Mouse (Mus musculus): ENCODE measurements at regions not wholly inside any gene's neighbourhood (a gene's known extent, or its start where the extent isn't known, plus 50 kb on each side); places are given as distances from the start of the nearest gene placed in this dataset.
"Not testable (repeated sequence)": the region's sequence is repeated elsewhere in the genome, so short reads cannot be mapped to it uniquely, and the experiment has no call there.

- TF ChIP-seq CTCF (IDR thresholded peaks at IDR 0.05; ENCODE audit: extremely low read depth, insufficient read depth, insufficient read length, insufficient replicate concordance) (no peak), POLR2A (IDR thresholded peaks at IDR 0.05; ENCODE audit: low read depth, low read length) (no peak)
- no peak overlapping the region for H3K27ac ChIP-seq (ENCODE audit: insufficient read depth, low read length)
- no peaks in the 10 kb centered on the region for H3K36me3 ChIP-seq (ENCODE audit: control insufficient read depth, insufficient read depth, low read length)
- DNase-seq (ENCODE audit: low read depth in 1 of 2, low spot score in 2 of 2) = no peak
- 89% methylated on average over 13 of the region's 13 CpGs for WGBS
- H3K4me1 ChIP-seq (ENCODE audit: control insufficient read depth, insufficient read depth, insufficient read length) = no peaks in the 10 kb centered on the region
- H3K4me3 ChIP-seq (ENCODE audit: extremely low read depth, insufficient read depth, insufficient read length) = no peak overlapping the region
- H3K27me3 ChIP-seq (ENCODE audit: control insufficient read depth, insufficient read depth, low read length) = no peaks in the 10 kb centered on the region
Measured at GRCm38 (mm10) chr14:58286007-58286525, 215.7 kb downstream of the Fgf9 start.

- H3K27me3 ChIP-seq (ENCODE audit: control insufficient read depth, insufficient read depth, low read length) = no peaks in the 10 kb centered on the region
- no peak overlapping the region for H3K27ac ChIP-seq (ENCODE audit: insufficient read depth, low read length)
- H3K4me3 ChIP-seq (ENCODE audit: extremely low read depth, insufficient read depth, insufficient read length) = no peak overlapping the region
- H3K4me1 ChIP-seq (ENCODE audit: control insufficient read depth, insufficient read depth, insufficient read length) = no peaks in the 10 kb centered on the region
- no peaks in the 10 kb centered on the region for H3K36me3 ChIP-seq (ENCODE audit: control insufficient read depth, insufficient read depth, low read length)
- TF ChIP-seq CTCF (IDR thresholded peaks at IDR 0.05; ENCODE audit: extremely low read depth, insufficient read depth, insufficient read length, insufficient replicate concordance) (no peak), POLR2A (IDR thresholded peaks at IDR 0.05; ENCODE audit: low read depth, low read length) (no peak)
- WGBS = 83% methylated on average over 15 of the region's 15 CpGs
- DNase-seq (ENCODE audit: low read depth in 1 of 2, low spot score in 2 of 2) = no peak
Measured at GRCm38 (mm10) chr14:58282708-58283290, 212.5 kb downstream of the Fgf9 start.

- Histone ChIP-seq H3K4me1 (ENCODE audit: control insufficient read depth, insufficient read depth, insufficient read length) (no peaks in the 10 kb centered on the region), H3K4me3 (ENCODE audit: extremely low read depth, insufficient read depth, insufficient read length) (no peak overlapping the region), H3K36me3 (ENCODE audit: control insufficient read depth, insufficient read depth, low read length) (no peaks in the 10 kb centered on the region), H3K27ac (ENCODE audit: insufficient read depth, low read length) (no peak overlapping the region), H3K27me3 (ENCODE audit: control insufficient read depth, insufficient read depth, low read length) (no peaks in the 10 kb centered on the region)
- no peak for DNase-seq (ENCODE audit: low read depth in 1 of 2, low spot score in 2 of 2)
- 83% methylated on average over 3 of the region's 3 CpGs for WGBS
- TF ChIP-seq CTCF (IDR thresholded peaks at IDR 0.05; ENCODE audit: extremely low read depth, insufficient read depth, insufficient read length, insufficient replicate concordance) = no peak
- no peak for TF ChIP-seq POLR2A (IDR thresholded peaks at IDR 0.05; ENCODE audit: low read depth, low read length)
Measured at GRCm38 (mm10) chr14:58282264-58282663, 211.9 kb downstream of the Fgf9 start.

- DNase-seq (ENCODE audit: low read depth in 1 of 2, low spot score in 2 of 2); H3K27me3 ChIP-seq (ENCODE audit: control insufficient read depth, insufficient read depth, low read length): not testable (repeated sequence)
- 76% methylated on average over 2 of the region's 2 CpGs for WGBS
Measured at GRCm38 (mm10) chr14:58274440-58274839, 204.1 kb downstream of the Fgf9 start.

GRCm38 (mm10) chr14:58273693-58274419, 203.5 kb downstream of the Fgf9 start:
- Histone ChIP-seq H3K4me3 (ENCODE audit: extremely low read depth, insufficient read depth, insufficient read length) (no peak overlapping the region), H3K4me1 (ENCODE audit: control insufficient read depth, insufficient read depth, insufficient read length) (no peaks in the 10 kb centered on the region), H3K27ac (ENCODE audit: insufficient read depth, low read length) (no peak overlapping the region), H3K27me3 (ENCODE audit: control insufficient read depth, insufficient read depth, low read length) (no peaks in the 10 kb centered on the region), H3K36me3 (ENCODE audit: control insufficient read depth, insufficient read depth, low read length) (no peaks in the 10 kb centered on the region)
- WGBS = 87% methylated on average over 10 of the region's 10 CpGs
- TF ChIP-seq POLR2A (IDR thresholded peaks at IDR 0.05; ENCODE audit: low read depth, low read length) (no peak), CTCF (IDR thresholded peaks at IDR 0.05; ENCODE audit: extremely low read depth, insufficient read depth, insufficient read length, insufficient replicate concordance) (no peak)
- DNase-seq (ENCODE audit: low read depth in 1 of 2, low spot score in 2 of 2) = no peak

More at GRCm38 (mm10) chr14:58274440-58274839, 204.1 kb downstream of the Fgf9 start:
- not testable (repeated sequence) for H3K4me3 ChIP-seq (ENCODE audit: extremely low read depth, insufficient read depth, insufficient read length); H3K36me3 ChIP-seq (ENCODE audit: control insufficient read depth, insufficient read depth, low read length); H3K4me1 ChIP-seq (ENCODE audit: control insufficient read depth, insufficient read depth, insufficient read length); H3K27ac ChIP-seq (ENCODE audit: insufficient read depth, low read length)

GRCm38 (mm10) chr14:58265373-58265772, 195.0 kb downstream of the Fgf9 start:
- Histone ChIP-seq H3K36me3 (ENCODE audit: control insufficient read depth, insufficient read depth, low read length) (no peaks in the 10 kb centered on the region), H3K4me3 (ENCODE audit: extremely low read depth, insufficient read depth, insufficient read length) (no peak overlapping the region), H3K27ac (ENCODE audit: insufficient read depth, low read length) (no peak overlapping the region), H3K27me3 (ENCODE audit: control insufficient read depth, insufficient read depth, low read length) (no peaks in the 10 kb centered on the region), H3K4me1 (ENCODE audit: control insufficient read depth, insufficient read depth, insufficient read length) (no peaks in the 10 kb centered on the region)
- TF ChIP-seq POLR2A (IDR thresholded peaks at IDR 0.05; ENCODE audit: low read depth, low read length) (no peak), CTCF (IDR thresholded peaks at IDR 0.05; ENCODE audit: extremely low read depth, insufficient read depth, insufficient read length, insufficient replicate concordance) (no peak)
- DNase-seq (ENCODE audit: low read depth in 1 of 2, low spot score in 2 of 2) = no peak
- 54% methylated on average over 7 of the region's 7 CpGs for WGBS

GRCm38 (mm10) chr14:58264401-58264800, 194.1 kb downstream of the Fgf9 start:
- H3K27ac ChIP-seq (ENCODE audit: insufficient read depth, low read length) = no peak overlapping the region
- 86% methylated on average over 7 of the region's 7 CpGs for WGBS
- TF ChIP-seq CTCF (IDR thresholded peaks at IDR 0.05; ENCODE audit: extremely low read depth, insufficient read depth, insufficient read length, insufficient replicate concordance) (no peak), POLR2A (IDR thresholded peaks at IDR 0.05; ENCODE audit: low read depth, low read length) (no peak)
- no peak for DNase-seq (ENCODE audit: low read depth in 1 of 2, low spot score in 2 of 2)
- no peaks in the 10 kb centered on the region for H3K27me3 ChIP-seq (ENCODE audit: control insufficient read depth, insufficient read depth, low read length)
- H3K4me1 ChIP-seq (ENCODE audit: control insufficient read depth, insufficient read depth, insufficient read length) = no peaks in the 10 kb centered on the region
- no peak overlapping the region for H3K4me3 ChIP-seq (ENCODE audit: extremely low read depth, insufficient read depth, insufficient read length)
- H3K36me3 ChIP-seq (ENCODE audit: control insufficient read depth, insufficient read depth, low read length) = no peaks in the 10 kb centered on the region

All from spleen, adult 2 months (tissue).